Mouse (Mus musculus): ENCODE results near the gene Git2. TPM values are rescaled to one million over a fixed set of nuclear protein-coding genes. Genes with fewer than 3 reads are reported as not detected.

The Git2 gene
- total RNA-seq, 2 experiments from 2014 or later: 35.3 to 36.6 TPM

GRCm38 (mm10) chr5:114764812-114765735 lies 10.2 kb downstream of the Git2 start:
- peak; percentile 47 to 72 for DNase-seq

- no peak for DNase-seq
These were observed 13.3 kb downstream of the Git2 start for GRCm38 (mm10) chr5:114761980-114762379.

- no peak for DNase-seq
These were observed 15.7 kb downstream of the Git2 start for GRCm38 (mm10) chr5:114759536-114760090.

- DNase-seq: no peak
These were observed 21.9 kb downstream of the Git2 start for GRCm38 (mm10) chr5:114753384-114753783.

- DNase-seq: no peak
These were observed 22.9 kb downstream of the Git2 start for GRCm38 (mm10) chr5:114752397-114752796.

GRCm38 (mm10) chr5:114750325-114750724 lies 25.0 kb downstream of the Git2 start:
- DNase-seq: no peak

- no peak for DNase-seq
These were observed 27.8 kb downstream of the Git2 start for GRCm38 (mm10) chr5:114747521-114747920.

- DNase-seq: no peak
These were observed 28.4 kb downstream of the Git2 start for GRCm38 (mm10) chr5:114746886-114747285.

GRCm38 (mm10) chr5:114745581-114745980 lies 29.7 kb downstream of the Git2 start:
- DNase-seq: no peak

GRCm38 (mm10) chr5:114743697-114744090 lies 31.6 kb downstream of the Git2 start:
- no peak for DNase-seq

- no peak for DNase-seq
These were observed 32.2 kb downstream of the Git2 start for GRCm38 (mm10) chr5:114742998-114743696.

- DNase-seq: no peak
These were observed 32.7 kb downstream of the Git2 start for GRCm38 (mm10) chr5:114742572-114742971.

GRCm38 (mm10) chr5:114740595-114740994 lies 34.7 kb downstream of the Git2 start:
- DNase-seq: no peak

GRCm38 (mm10) chr5:114738707-114739241 lies 36.5 kb downstream of the Git2 start:
- peak; percentile 36 to 66 for DNase-seq

- DNase-seq: peak in 1 of 2 experiments; percentile 35
These were observed 38.0 kb downstream of the Git2 start for GRCm38 (mm10) chr5:114737090-114737887.

- peak; percentile 78 to 81 for DNase-seq
These were observed 41.7 kb downstream of the Git2 start for GRCm38 (mm10) chr5:114733606-114734005.

- no peak for DNase-seq
These were observed 43.3 kb downstream of the Git2 start for GRCm38 (mm10) chr5:114731969-114732368.

- no peak for DNase-seq
These were observed 43.8 kb downstream of the Git2 start for GRCm38 (mm10) chr5:114731498-114731897.

GRCm38 (mm10) chr5:114730129-114730528 lies 45.2 kb downstream of the Git2 start:
- DNase-seq: no peak

GRCm38 (mm10) chr5:114728160-114728559 lies 47.2 kb downstream of the Git2 start:
- peak; percentile 46 to 66 for DNase-seq

- peak in 1 of 2 experiments; percentile 30 for DNase-seq
These were observed 52.5 kb downstream of the Git2 start for GRCm38 (mm10) chr5:114722846-114723245.

- DNase-seq: no peak
These were observed 53.3 kb downstream of the Git2 start for GRCm38 (mm10) chr5:114721969-114722368.
